Mouse (Mus musculus) embryonic fibroblast, embryonic 13.5 days (primary cell): Measurements from ENCODE around the gene Ppm1d.

Experiments
- CTCF ChIP-seq: IDR thresholded peaks from 2 replicates; pipeline ENCODE4 v1.5.1; 2011; ENCODE audit warnings: mild to moderate bottlenecking, control low read depth, low read length, moderate library complexity, borderline replicate concordance; ENCODE audit not compliant: insufficient read depth
- POLR2A ChIP-seq: IDR thresholded peaks from 2 replicates; pipeline ENCODE4 v1.6.1; 2011; ENCODE audit warnings: low read depth, mild to moderate bottlenecking, control low read depth, low read length, moderate library complexity

DNA sequence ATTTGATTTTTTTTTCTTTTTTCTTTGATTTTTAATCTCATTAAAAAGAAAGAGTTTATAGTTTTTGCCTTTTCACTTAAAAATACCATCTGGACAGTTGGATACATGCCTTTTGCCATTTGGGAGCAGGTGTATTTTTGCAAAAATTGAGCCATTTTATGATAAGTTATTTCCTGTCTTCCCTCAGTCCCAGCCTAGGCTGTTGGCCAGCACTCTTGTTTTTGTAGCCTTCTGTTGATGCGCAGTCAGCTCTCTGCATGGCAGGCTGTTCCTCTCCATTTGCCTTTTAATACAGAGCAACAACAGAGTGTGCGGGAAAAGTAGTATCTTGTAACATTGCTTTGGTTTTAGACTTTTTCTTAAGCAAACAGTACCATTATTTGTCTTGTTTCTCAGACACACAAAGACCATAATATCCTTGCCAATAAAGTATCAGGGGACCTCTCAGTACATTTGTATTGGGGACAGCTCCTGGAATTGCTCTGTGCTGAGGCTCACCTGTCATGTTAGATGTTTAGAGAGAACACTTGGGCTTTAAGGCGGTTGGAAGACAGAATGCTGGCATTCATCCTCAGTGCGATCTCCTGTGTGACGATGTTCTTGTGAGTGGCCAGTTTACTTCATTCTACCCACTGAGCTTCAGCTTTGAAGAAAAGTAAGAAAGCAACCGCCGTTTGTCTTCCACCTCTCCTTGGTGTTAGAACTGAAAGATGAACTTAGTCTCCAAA, 18.3 kb downstream of the Ppm1d start:
- TF ChIP-seq CTCF = no peak
- TF ChIP-seq POLR2A = no peak
